Mouse (Mus musculus) lung, adult 2 months (tissue): ENCODE data around the gene Tmprss13.

ENCODE experiments used
- CTCF ChIP-seq: fragments of 200-500 bp; IDR thresholded peaks from 2 replicates; pipeline ENCODE4 v1.5.1; 2011; ENCODE audit warnings: mild to moderate bottlenecking, low read length, control low read depth; ENCODE audit not compliant: insufficient read depth
- POLR2A ChIP-seq: fragments of 200-500 bp; IDR thresholded peaks from 2 replicates; pipeline ENCODE4 v1.6.1; 2011; ENCODE audit warnings: low read depth, mild to moderate bottlenecking, control low read depth, low read length, borderline replicate concordance; ENCODE audit errors: extremely low read depth

DNA sequence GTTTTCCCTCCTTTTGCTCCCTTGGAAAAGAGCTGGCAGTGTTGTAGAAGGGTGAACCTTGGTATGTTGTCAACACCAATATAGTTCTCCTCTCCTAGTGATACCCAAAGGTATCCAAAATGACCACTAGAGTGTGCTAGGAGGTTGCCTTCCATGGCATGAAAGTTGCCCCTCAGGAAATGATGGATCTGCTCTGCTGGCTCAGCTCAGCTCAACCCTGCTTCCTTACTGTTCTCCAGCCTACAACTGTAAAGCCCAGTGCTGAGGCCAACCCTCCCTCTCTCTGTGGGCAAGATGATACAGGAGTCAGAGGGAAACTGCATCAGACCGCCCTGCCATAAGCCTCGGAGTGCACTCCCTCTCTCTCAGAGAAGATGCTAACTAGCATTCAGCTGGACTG is 26.6 kb downstream of the Tmprss13 start:
- TF ChIP-seq POLR2A: no peak
- no peak; the same call in 1 of the 2 replicates for TF ChIP-seq CTCF
